Mouse (Mus musculus) lung, postnatal 25 days (tissue): ENCODE results near the gene Dmc1.

Source experiments
- DNase-seq: peaks from one replicate; pipeline ENCODE4 v3.0.0; 2022; ENCODE audit warnings: low spot score

Gene Dmc1

GRCm38 (mm10) chr15:79511553-79512320, 93.2 kb downstream of the Dmc1 start:
- DNase-seq: peak; percentile 81
